Mouse (Mus musculus) brain, embryonic 14.5 days (tissue): ENCODE data around the gene Amot.

Experiments used
- CTCF ChIP-seq: fragments of 200-500 bp; IDR thresholded peaks from 2 replicates; pipeline ENCODE4 v1.5.1; 2012; ENCODE audit warnings: inconsistent platforms, mild to moderate bottlenecking, moderate library complexity, borderline replicate concordance; ENCODE audit not compliant: insufficient read depth, insufficient read length; ENCODE audit errors: extremely low read depth
- POLR2A ChIP-seq: fragments of 200-500 bp; IDR thresholded peaks from 2 replicates; pipeline ENCODE4 v1.6.1; 2012; ENCODE audit warnings: mild to moderate bottlenecking, inconsistent platforms, borderline replicate concordance; ENCODE audit not compliant: poor library complexity, insufficient read depth, insufficient read length, severe bottlenecking; ENCODE audit errors: extremely low read depth

DNA sequence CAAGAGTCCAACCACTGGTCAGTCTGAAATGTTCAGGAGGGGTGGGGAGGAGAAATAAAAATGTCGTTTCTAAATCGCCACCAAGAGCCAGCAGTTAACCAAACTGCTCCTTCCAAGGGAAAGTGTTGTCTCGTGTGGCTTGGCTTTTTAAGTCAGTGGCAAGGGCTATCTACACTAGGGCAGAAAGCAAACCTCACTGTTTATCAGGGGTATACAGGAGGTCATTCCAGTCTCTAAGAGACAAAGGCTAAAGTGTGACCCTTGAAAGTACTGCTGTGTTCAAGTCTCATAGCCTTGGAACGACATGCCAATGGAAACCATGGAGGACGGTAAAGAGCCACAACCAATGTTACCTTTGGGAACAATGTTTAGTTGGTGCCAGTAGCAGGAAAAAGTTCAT lies 15.0 kb downstream of the Amot start:
- TF ChIP-seq POLR2A (no peak), CTCF (no peak)
